ENCODE assay signal across 8 mouse cellular contexts in the genomic region with DNA sequence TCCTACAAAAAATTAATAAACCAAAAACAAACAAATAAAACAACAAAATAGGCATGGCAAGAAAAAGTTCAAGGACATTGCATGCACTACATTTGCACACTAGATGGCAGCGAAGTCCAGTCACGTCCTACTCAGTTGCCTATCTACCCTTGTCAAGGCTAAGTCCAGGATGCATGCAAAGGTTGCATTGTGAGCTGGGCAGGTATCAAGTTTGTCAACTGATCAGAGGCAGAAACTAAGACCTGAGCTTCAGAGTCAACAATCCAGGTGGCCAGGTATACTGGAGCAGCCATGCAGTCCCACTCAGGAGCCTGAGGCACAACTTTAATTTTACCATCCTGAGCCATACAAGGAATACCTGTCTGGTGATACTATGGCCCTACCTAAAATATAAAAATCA. TPM values are rescaled to one million over a fixed set of nuclear protein-coding genes. Genes with fewer than 3 reads are reported as not detected.
A peak's percentile ranks its signal among the peaks of the same experiment; 100 is the strongest.
DNase-seq lines count a peak whose midpoint lies in the region; ATAC-seq and TF ChIP-seq lines count a peak whose summit lies in the region.

No protein-coding gene starts in this region.

- H3K4me1 ChIP-seq in thymus, adult 2 months (replicated peaks; ENCODE audit: control insufficient read depth, insufficient read depth, low read length): peaks cover 13% of the 10 kb centered on the region; the same call in 1 of the 2 replicates

- peak; percentile 72 for ATAC-seq in megakaryocyte progenitor cell, adult 5-6 weeks (replicated peaks; ENCODE audit: poor library complexity)

- no peaks in the 10 kb centered on the region for H3K27me3 ChIP-seq in thymus, adult 2 months (ENCODE audit: control insufficient read depth, insufficient read depth, low read length)

- peak; percentile 77 for TF ChIP-seq CTCF in layer of hippocampus, adult 2 months (conservative IDR thresholded peaks at IDR 0.05)
- TF ChIP-seq CTCF in thymus, adult 2 months (IDR thresholded peaks at IDR 0.05; ENCODE audit: borderline replicate concordance, control insufficient read depth, extremely low read depth, insufficient read depth, low read length, poor library complexity): no peak

- H3K27ac ChIP-seq in layer of hippocampus, adult 2 months: no peak overlapping the region
- H3K27ac ChIP-seq in thymus, adult 2 months (ENCODE audit: control insufficient read depth, insufficient read depth, low read length): no peak overlapping the region

- 8% methylated on average over 2 of the region's 2 CpGs for whole genome bisulfite sequencing in thymus, adult 2 months

- peak; percentile 55 to 65 for DNase-seq in layer of hippocampus, adult 2 months (ENCODE audit: low spot score in 2 of 2)
- no peak for DNase-seq in layer of hippocampus, adult 9-10 months (ENCODE audit: low spot score)
- peak; percentile 73 for DNase-seq in T-cell, adult 2 months (ENCODE audit: low spot score)
- DNase-seq in embryo, embryonic 9.5 days (ENCODE audit: extremely low spot score): peak; percentile 58
- DNase-seq in heart, postnatal 36 days: peak; percentile 63 to 70
- peak; percentile 71 to 79 for DNase-seq in kidney, postnatal 4 days
- DNase-seq in thymus, adult 2 months: peak; percentile 59

- no peak for TF ChIP-seq POLR2A in thymus, adult 2 months (IDR thresholded peaks at IDR 0.05; ENCODE audit: control insufficient read depth, extremely low read depth, insufficient read depth, low read length, poor library complexity)

- intact Hi-C loops in heart, postnatal 36 days (cut with DNase I): loop anchor here (1.0 kb wide), 2 partner anchors 57 to 85 kb away; no protein-coding TSS in a partner anchor

- no peak overlapping the region for H3K4me3 ChIP-seq in layer of hippocampus, adult 2 months
- H3K4me3 ChIP-seq in thymus, adult 2 months (ENCODE audit: control insufficient read depth, insufficient read depth, low read length): no peak overlapping the region

- H3K36me3 ChIP-seq in thymus, adult 2 months (ENCODE audit: control insufficient read depth, insufficient read depth, low read length): peaks cover 30% of the 10 kb centered on the region

RNA-seq across cellular contexts. Expression of gene Scyl1, which starts 21.9 kb away (rescaled TPM):
- 10 to 100 TPM; 74.1 to 80.9 TPM for total RNA-seq in layer of hippocampus, adult 2 months (2021)
- 10 to 100 TPM; 69.0 to 72.9 TPM for total RNA-seq in heart, postnatal 36 days (2021)
- total RNA-seq in megakaryocyte progenitor cell, adult 5-6 weeks (2015): 15.7 and 19.9 TPM in 2 replicates
- total RNA-seq in megakaryocyte progenitor cell, adult 5-6 weeks (2017): 23.9 and 28.2 TPM in 2 replicates
- 107 and 113 TPM in 2 replicates for polyA plus RNA-seq in thymus, adult 2 months (2012; rRNA removed)

RNA-seq across cellular contexts. Expression of gene Ltbp3, which starts 52.4 kb away (rescaled TPM):
- total RNA-seq in layer of hippocampus, adult 2 months (2021): 10 to 100 TPM; 23.8 to 30.0 TPM
- 10 to 100 TPM; 36.5 to 42.2 TPM for total RNA-seq in heart, postnatal 36 days (2021)
- total RNA-seq in megakaryocyte progenitor cell, adult 5-6 weeks (2015): 6.1 and 7.6 TPM in 2 replicates
- 2.7 and 5.6 TPM in 2 replicates for total RNA-seq in megakaryocyte progenitor cell, adult 5-6 weeks (2017)
- 29.5 and 37.7 TPM in 2 replicates for polyA plus RNA-seq in thymus, adult 2 months (2012; rRNA removed)
